In genomic region chr11:113200901-113201300, GRCm38 (mm10) we compare ENCODE assay signal across 7 mouse cellular contexts.
DNase-seq lines count a peak whose midpoint lies in the region; ATAC-seq and TF ChIP-seq lines count a peak whose summit lies in the region.

No protein-coding gene starts in this region.

- no peaks in the 10 kb centered on the region for H3K79me2 ChIP-seq in myocyte (ENCODE audit: control insufficient read depth, insufficient read depth)

- 7% methylated on average over 15 of the region's 15 CpGs for WGBS in hindbrain, embryonic 15.5 days

- intact Hi-C loops in left cerebral cortex, adult 2 months (cut with DNase I) = loop anchor here (2.0 kb wide), 1 partner anchor 24 kb away; no protein-coding TSS in a partner anchor
- intact Hi-C loops in left cerebral cortex, postnatal 10 days (cut with DNase I) = loop anchor here (5.0 kb wide), 2 partner anchors 71 to 86 kb away; no protein-coding TSS in a partner anchor

- peak overlapping the region; percentile 81 for H3K4me2 ChIP-seq in hindbrain, embryonic 15.5 days
- peak overlapping the region; percentile 84 for H3K4me2 ChIP-seq in myocyte (ENCODE audit: low read depth)

- peaks cover 37% of the 10 kb centered on the region for H3K4me1 ChIP-seq in hindbrain, embryonic 15.5 days (replicated peaks)

- H3K4me3 ChIP-seq in left cerebral cortex, adult 2 months = peak overlapping the region; percentile 75
- peak overlapping the region; percentile 85 for H3K4me3 ChIP-seq in hindbrain, embryonic 15.5 days
- peak overlapping the region; percentile 28 for H3K4me3 ChIP-seq in myocyte

- no peak for DNase-seq in left cerebral cortex, adult 2 months (ENCODE audit: extremely low spot score in 1 of 2, low spot score in 2 of 2)
- no peak for DNase-seq in left cerebral cortex, postnatal 10 days (ENCODE audit: extremely low spot score in 1 of 2, low spot score in 2 of 2)
- DNase-seq in embryo, embryonic 10.5 days (ENCODE audit: low spot score) = peak; percentile 39
- no peak for DNase-seq in layer of hippocampus, adult 9-10 months (ENCODE audit: low spot score)

- no peak for ATAC-seq in hindbrain, embryonic 15.5 days (ENCODE audit: low FRiP score, low read depth)
- ATAC-seq in megakaryocyte progenitor cell, adult 5-6 weeks (replicated peaks; ENCODE audit: poor library complexity) = no peak

- no peaks in the 10 kb centered on the region for H3K9me3 ChIP-seq in hindbrain, embryonic 15.5 days

- H3K27me3 ChIP-seq in hindbrain, embryonic 15.5 days = no peaks in the 10 kb centered on the region
- no peaks in the 10 kb centered on the region for H3K27me3 ChIP-seq in myocyte (ENCODE audit: control insufficient read depth, insufficient read depth, insufficient read length)

- TF ChIP-seq CTCF in left cerebral cortex, adult 2 months (IDR thresholded peaks at IDR 0.05) = no peak

- no peaks in the 10 kb centered on the region for H3K36me3 ChIP-seq in hindbrain, embryonic 15.5 days
- H3K36me3 ChIP-seq in myocyte (ENCODE audit: control insufficient read depth, insufficient read depth) = no peaks in the 10 kb centered on the region

- peak overlapping the region; percentile 93 for H3K9ac ChIP-seq in hindbrain, embryonic 15.5 days

- H3K27ac ChIP-seq in left cerebral cortex, adult 2 months = peak overlapping the region; percentile 97
- peak overlapping the region; percentile 87; the same call in 1 of the 2 replicates for H3K27ac ChIP-seq in hindbrain, embryonic 15.5 days (replicated peaks)

- TF ChIP-seq POLR2A in myocyte (IDR thresholded peaks at IDR 0.05; ENCODE audit: insufficient read length, low read depth) = no peak

- no peak overlapping the region for H3ac ChIP-seq in myocyte (ENCODE audit: control insufficient read depth, insufficient read length)

TF ChIP-seq in myocyte, 11 proteins besides CTCF, POLR2A, EP300 and RAD21:
- TF ChIP-seq SRF (IDR thresholded peaks at IDR 0.05; ENCODE audit: control insufficient read depth, insufficient read length, low read depth) = no peak
- no peak for TF ChIP-seq TCF3 (IDR thresholded peaks at IDR 0.05; ENCODE audit: insufficient read length, low read depth)
- no peak for TF ChIP-seq USF1 (IDR thresholded peaks at IDR 0.05; ENCODE audit: low read depth)

Comparison
In these comparisons a context has a peak if more than half of its experiments do, and no peak if none do; other contexts are left out.
1. H3K4me3 ChIP-seq: peak in every context shown above with its lines; median percentile 85 in hindbrain, embryonic 15.5 days; 75 in left cerebral cortex, adult 2 months; 28 in myocyte.